Mouse (Mus musculus) heart, postnatal 0 days (tissue): ENCODE results near the gene Kmt2c.

ENCODE experiments used
- CTCF ChIP-seq: IDR thresholded peaks from 2 replicates; pipeline ENCODE4 v1.5.1; 2016; ENCODE audit warnings: antibody characterized with exemption, control low read depth, low read depth
- EP300 ChIP-seq: IDR thresholded peaks from 2 replicates; pipeline ENCODE4 v1.6.1; 2016; ENCODE audit warnings: antibody characterized with exemption, low read depth

GRCm38 (mm10) chr5:25475789-25476188 is 22.8 kb downstream of the Kmt2c start:
- TF ChIP-seq CTCF, result no peak
- no peak for TF ChIP-seq EP300
